Mouse (Mus musculus) heart, postnatal 14 days (tissue): ENCODE data around the gene Prepl. TPM values are rescaled to one million over a fixed set of nuclear protein-coding genes. Genes with fewer than 3 reads are reported as not detected.

Source experiments
- DNase-seq, 2 experiments: peaks; one replicate each; pipeline ENCODE4 v3.0.0; 2021 to 2022
- intact Hi-C: fragments of 180-260 bp; cut with DNase I; formaldehyde crosslinking; loops from one replicate; pipeline ENCODE4 v1.15.1; 2025
- long read RNA-seq, 2 experiments: library from polyadenylated mRNA; stranded (forward); transcript quantifications; one replicate each; pipeline ENCODE4 v2.0.0; 2021
- total RNA-seq, 2 experiments: library from RNA; stranded (reverse); gene quantifications; 2 replicates each; pipeline ENCODE4 v1.2.3; 2021

Gene Prepl
- total RNA-seq: 100 to 1,000 TPM; 136 to 137 TPM
- long read RNA-seq, experiment 1, transcript Prepl-202 (15 exons, 2,734 nt): minor isoform, 12 of 108 reads
- long read RNA-seq, experiment 1, transcript Prepl-201 (14 exons, 3,255 nt): major isoform, 68 of 108 reads
- long read RNA-seq, experiment 1, partial matches to known transcripts: 11 of 108 reads
- long read RNA-seq, experiment 1, other reads (novel, unspliced or antisense): 17 of 108 reads
- long read RNA-seq, experiment 2, transcript Prepl-202 (15 exons, 2,734 nt): minor isoform, 13 of 106 reads
- long read RNA-seq, experiment 2, transcript Prepl-201 (14 exons, 3,255 nt): major isoform, 67 of 106 reads
- long read RNA-seq, experiment 2, partial matches to known transcripts: 8 of 106 reads
- long read RNA-seq, experiment 2, other reads (novel, unspliced or antisense): 17 of 106 reads

DNA sequence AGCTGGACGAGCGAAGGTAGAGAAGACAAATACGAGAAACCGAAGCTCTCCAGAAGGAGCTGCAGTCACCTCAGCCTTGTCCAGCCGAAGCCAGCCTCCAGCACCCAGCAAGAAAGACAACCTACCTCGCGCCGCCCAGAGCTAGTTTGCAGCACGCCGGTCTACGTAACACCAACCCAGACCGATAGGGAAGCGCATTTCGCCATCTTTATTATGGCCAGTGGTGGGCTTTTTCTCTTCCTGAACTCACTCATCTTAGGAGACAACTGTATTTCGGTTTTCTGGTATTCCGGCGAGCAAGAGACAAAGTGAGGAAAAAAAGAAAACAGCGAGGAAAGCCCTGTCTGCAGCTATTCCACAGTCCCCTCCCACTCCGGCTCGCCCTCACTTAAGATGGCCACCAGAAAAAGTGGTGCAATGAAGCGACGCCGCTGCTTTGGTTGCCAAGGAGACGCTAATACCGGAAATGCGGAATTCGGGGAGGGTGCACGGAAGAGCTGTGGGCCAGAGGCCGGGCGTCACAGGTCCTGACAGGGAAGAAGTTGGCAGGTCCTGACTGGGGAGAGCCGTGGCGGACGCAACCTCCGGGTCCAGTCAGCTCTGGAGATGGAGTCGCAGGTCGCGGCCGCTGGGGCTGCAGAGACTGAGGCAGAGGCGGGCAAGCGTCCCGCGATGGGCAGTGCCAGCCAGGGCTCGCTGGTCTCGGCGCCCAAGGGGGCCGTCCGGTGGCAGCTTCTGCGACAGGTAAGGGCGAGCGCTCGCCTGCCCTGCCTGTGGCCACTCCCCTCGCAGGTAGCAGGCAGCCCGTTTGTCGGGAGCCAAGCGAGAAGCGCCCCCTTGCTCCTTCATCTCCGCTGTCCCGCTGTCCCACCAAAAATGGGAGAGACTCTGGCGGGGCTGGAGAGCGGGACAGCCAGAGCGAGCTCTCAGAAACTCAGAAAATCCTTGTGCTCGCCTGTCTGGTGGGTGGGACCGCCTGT is at the start of gene Prepl, which contains the start of gene Camkmt:
TSS of gene Prepl (minus strand) at position 122 of the 980 bp plus-strand sequence.
TSS of gene Camkmt (plus strand) at position 433 of the 980 bp plus-strand sequence.
- intact Hi-C loops: loop anchor here (2.0 to 5.0 kb wide), 3 partner anchors 132 to 300 kb away; partner anchors contain the start of gene Lrpprc
- peak; percentile 93 to 96 for DNase-seq

- intact Hi-C loops: no loop called here
- DNase-seq: no peak
These were observed 48.4 kb upstream of the Prepl start for GRCm38 (mm10) chr17:85138393-85138792.

GRCm38 (mm10) chr17:85116643-85117042 is 26.6 kb upstream of the Prepl start:
- peak; percentile 67 to 72 for DNase-seq
- intact Hi-C loops: loop anchor here (2.0 to 5.0 kb wide), 2 partner anchors 72 to 279 kb away; no protein-coding TSS in a partner anchor

DNA sequence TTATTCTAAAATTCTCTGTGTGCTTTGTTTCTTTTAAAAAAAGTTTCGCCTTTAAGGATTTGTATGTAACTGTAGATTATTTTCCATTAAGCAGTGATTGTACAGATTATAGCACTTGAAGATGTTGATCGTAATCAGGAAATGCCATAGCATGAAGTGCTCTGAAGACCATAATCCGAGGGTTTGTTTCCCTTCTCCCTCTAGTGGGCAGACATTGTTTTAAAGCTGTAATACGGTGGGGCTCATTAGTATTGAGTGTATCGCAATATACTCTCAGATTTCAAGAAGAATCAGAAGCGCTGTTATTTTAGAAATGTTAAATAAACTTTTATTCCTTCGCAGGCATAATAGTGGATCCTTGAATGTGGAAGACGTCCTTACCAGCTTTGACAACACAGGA is 23.4 kb upstream of the Prepl start:
- DNase-seq: no peak
- intact Hi-C loops: no loop called here

DNA sequence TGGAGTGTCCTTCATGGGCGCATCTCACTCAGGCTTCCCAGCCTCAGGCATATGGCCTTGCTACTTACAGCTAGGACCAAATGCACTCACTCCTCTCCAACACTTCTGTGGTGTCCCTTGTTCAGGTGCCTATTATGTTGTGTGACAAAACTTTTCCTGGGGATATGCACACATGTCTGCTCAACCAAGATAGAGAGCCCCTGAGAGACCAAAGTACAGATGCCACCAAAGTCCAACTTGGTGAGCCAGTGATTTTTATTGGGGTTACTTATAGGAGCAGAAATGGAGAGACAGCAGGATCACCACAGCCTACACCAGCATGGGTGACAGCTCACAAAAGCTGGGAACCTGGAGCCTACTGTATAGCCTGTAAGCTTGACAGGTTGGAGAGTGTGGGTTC is 20.6 kb upstream of the Prepl start:
- DNase-seq: no peak
- intact Hi-C loops: no loop called here

- intact Hi-C loops: no loop called here
These were observed 13.3 kb upstream of the Prepl start for GRCm38 (mm10) chr17:85103310-85103709.

GRCm38 (mm10) chr17:85101751-85102150 is 11.7 kb upstream of the Prepl start:
- DNase-seq: no peak
- intact Hi-C loops: no loop called here

More at GRCm38 (mm10) chr17:85103310-85103709, 13.3 kb upstream of the Prepl start:
- no peak for DNase-seq

DNA sequence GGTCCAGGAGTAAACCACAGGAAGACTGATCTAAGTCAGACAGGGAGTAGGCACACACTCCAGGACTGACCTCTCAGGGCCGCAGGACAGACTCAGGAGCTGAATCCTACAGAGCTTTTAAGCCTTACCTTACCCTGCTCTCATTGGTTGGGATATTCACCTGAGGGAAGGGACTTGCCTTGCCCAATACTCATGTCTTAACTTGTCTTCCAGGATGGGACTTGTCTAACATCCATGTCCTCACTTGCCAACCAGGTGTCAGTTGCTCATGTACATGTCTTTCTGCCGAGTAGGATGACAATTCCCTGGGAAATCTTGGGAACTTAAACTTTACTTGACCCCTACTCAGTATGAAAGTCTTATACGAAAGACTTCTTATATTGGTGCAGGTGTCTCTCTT is 10.2 kb upstream of the Prepl start:
- no peak for DNase-seq
- intact Hi-C loops: no loop called here

DNA sequence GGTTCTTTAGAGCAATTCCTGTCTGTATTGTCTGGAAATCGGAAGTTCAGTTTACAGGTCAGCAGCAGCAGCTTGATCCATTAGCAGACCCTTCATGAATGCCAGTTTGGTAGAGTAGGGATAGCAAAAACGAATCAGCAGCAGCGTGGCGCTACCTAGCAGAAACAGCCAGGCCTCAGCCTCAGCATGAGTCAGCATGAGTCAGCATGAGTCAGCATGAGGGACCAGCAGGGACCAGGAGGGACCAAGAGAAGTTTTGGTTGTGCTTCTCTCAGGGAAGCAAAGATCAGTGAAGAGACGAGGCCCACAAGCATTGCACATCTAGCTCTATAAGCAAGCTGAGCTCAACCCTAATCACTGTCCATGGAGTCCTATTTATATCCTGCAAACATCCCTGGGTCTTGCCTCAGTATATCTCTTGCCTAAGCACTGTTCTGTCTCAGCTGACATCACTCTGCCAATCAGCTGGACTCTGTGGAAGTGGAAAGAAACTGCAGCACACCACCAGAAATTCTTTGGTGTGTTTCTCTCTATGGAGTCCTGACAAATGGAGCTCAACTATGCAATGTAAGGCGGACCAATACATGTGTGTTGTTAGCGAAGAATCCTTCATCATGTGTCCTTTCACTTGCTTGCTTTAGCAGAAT is 8.8 kb upstream of the Prepl start:
- DNase-seq: no peak
- intact Hi-C loops: no loop called here

DNA sequence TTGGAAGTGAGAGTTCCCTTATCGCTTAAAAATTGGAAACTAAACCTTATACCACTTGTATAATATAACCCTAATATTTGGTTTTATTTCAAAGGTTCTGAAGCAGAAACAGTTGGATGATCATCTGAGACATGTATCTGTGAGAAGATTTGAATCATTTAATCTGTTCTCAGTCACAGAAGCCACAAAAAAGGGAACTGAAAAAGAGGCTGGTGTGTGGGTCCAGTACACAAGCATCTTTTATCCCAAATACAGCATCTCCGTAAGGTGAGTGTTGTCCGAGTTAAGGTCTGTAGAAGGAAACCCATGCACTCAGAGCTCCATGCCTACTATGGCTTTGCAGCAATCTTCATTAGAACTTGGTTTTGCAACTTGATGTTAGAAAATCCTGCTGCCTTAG is 6.4 kb upstream of the Prepl start:
- intact Hi-C loops: no loop called here
- DNase-seq: no peak

- no peak for DNase-seq
- intact Hi-C loops: loop anchor here (2.0 to 5.0 kb wide), 3 partner anchors 133 to 301 kb away; partner anchors contain the start of gene Lrpprc
These were observed 1.7 kb upstream of the Prepl start for GRCm38 (mm10) chr17:85091762-85092161.

DNA sequence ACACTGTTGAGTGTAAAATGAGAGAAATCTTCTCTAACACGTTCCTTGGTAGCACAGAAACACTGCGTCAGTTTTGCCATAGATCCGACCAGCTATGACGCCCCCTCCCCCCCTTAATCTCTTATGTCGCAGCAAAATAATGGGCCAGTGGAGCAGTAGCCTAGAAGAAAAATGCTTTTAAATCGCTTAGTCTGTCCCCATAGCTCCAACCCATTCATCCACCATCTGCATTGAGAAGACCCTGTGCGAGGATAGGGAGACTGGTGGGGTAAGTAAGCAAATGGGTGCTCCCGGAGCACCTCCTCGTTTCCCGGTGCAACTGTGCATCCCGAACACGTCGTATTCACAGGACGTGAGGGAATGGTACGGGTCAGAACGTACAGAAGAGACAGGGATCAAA is 420 bp downstream of the Prepl start:
- DNase-seq: no peak
- intact Hi-C loops: loop anchor here (2.0 to 5.0 kb wide), 3 partner anchors 131 to 299 kb away; partner anchors contain the start of gene Lrpprc

DNA sequence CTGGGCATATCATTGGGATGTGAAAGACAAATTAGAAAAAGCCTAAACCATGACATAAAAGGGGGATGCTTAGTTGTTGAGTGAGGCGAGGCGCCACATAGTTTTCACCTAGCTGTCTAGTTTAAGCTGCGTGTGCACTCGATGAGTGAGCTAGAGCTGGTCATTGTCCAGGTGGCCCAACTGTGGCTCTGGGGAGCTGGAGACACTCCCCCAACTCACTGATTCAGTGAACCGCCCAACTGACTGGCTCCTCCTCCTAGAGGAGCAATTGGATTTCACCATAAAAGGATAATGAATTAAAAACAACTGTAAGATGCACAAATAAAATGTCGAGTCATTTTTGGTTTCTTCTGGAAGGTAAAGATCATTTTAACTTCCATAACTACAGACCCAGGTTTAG is 1.0 kb downstream of the Prepl start:
- intact Hi-C loops: no loop called here

GRCm38 (mm10) chr17:85088401-85088800 is 1.6 kb downstream of the Prepl start:
- intact Hi-C loops: no loop called here
- DNase-seq: no peak

More for the DNA sequence above, 1.0 kb downstream of the Prepl start:
- no peak for DNase-seq

DNA sequence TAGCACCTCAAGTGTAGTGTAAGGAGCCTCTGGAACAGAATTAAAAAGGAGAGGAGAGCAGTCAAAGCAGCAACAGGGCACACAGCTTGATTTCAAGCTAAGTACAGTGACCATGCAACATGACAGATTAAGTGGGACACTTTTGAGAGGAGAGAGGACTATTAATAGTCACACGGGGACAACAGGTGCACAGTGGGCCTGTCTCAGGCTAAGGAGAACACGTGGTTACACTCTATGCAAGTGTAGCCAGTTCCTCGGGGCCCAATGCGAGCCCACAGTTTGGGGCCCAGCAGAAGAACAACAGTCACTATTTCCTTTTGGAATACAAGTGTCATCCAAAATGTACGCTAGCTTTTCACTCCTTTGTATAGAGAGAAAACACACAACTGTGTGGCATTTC is 2.5 kb downstream of the Prepl start:
- intact Hi-C loops: no loop called here
- DNase-seq: peak; percentile 26 to 46

DNA sequence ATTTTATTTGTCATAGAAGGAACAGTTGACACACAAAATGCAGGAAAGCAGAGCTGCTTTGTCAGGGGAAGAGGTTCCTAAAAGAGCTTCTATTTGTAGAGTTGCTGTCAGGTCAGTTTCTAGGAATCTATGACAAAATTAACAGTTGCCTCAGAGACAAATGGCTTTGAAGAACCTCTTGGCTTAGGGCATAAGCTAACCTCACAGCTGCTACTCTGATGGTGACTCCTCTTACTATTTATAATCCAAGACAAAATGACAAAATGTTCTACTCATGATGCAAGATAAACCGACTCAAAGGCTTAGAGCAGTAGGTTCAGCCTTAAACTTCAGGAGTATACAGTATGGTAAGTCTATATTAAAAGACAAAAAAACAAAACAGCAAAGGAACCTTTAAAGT is 3.5 kb downstream of the Prepl start:
- intact Hi-C loops: no loop called here
- DNase-seq: no peak

GRCm38 (mm10) chr17:85085335-85085734 is 4.7 kb downstream of the Prepl start:
- intact Hi-C loops: no loop called here
- no peak for DNase-seq

GRCm38 (mm10) chr17:85080781-85081180 is 9.3 kb downstream of the Prepl start:
- DNase-seq: no peak
- intact Hi-C loops: no loop called here

- intact Hi-C loops: no loop called here
- no peak for DNase-seq
These were observed 10.8 kb downstream of the Prepl start for GRCm38 (mm10) chr17:85079276-85079675.

- no peak for DNase-seq
- intact Hi-C loops: no loop called here
These were observed 16.0 kb downstream of the Prepl start for GRCm38 (mm10) chr17:85074083-85074482.
